Mouse (Mus musculus) limb, embryonic 11.5 days (tissue): ENCODE data around the gene Klf8. TPM values are rescaled to one million over a fixed set of nuclear protein-coding genes. Genes with fewer than 3 reads are reported as not detected.

Source experiments
- polyA plus RNA-seq: library from polyadenylated mRNA; unstranded; fragments of >200 nt; fragmentation: Nextera tagmentation; extraction: Ambion mirVana; gene quantifications from 2 replicates; pipeline ENCODE4 v1.2.1, GENCODE M21; 2014

Gene Klf8
- polyA plus RNA-seq, 1 experiment from 2014 or later, result 1.2 TPM

Other genes starting within 250 kb of the Klf8 start
- gene Usp51, start 231.0 kb upstream of the Klf8 start, polyA plus RNA-seq, result 1.6 and 1.9 TPM in 2 replicates
- 61.5 and 62.0 TPM in 2 replicates for gene Mageh1, start 199.9 kb upstream of the Klf8 start, polyA plus RNA-seq
- 0.07 and 0.11 TPM in 2 replicates for gene Foxr2, start 118.7 kb upstream of the Klf8 start, polyA plus RNA-seq
- 4.6 and 5.2 TPM in 2 replicates for gene Rragb, start 97.5 kb upstream of the Klf8 start, polyA plus RNA-seq